Mouse (Mus musculus): ENCODE results near the gene Crnkl1.

Gene Crnkl1

DNA sequence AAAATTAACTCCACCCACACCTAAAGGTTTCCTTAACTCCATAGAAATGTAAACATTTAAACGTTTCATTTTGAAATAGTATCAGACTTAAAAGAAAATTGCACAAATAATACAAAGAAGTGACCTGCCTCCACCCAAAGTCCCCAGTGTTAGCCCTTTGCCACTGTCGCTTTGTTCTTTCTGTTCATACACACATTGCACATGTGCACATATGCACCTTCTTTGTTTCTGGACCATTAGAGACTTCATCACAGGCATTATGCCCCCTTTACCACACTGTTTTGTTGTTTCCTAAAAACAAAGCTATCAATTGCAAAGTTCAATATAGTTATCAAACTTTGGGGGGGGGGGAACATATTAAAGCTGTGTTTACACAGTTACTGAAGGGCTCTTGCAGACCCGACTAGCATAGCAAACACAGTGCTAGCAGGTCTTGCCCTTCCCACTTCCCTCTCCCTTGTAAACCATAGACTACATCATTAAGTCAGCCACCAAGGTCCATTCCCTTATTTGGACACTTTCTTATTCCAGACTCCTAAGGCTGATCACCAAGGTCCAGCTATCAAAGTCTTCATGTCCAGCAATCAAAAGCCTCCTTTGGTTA lies 59.8 kb downstream of the Crnkl1 start:
- DNase-seq (ENCODE audit: low spot score) = no peak

DNA sequence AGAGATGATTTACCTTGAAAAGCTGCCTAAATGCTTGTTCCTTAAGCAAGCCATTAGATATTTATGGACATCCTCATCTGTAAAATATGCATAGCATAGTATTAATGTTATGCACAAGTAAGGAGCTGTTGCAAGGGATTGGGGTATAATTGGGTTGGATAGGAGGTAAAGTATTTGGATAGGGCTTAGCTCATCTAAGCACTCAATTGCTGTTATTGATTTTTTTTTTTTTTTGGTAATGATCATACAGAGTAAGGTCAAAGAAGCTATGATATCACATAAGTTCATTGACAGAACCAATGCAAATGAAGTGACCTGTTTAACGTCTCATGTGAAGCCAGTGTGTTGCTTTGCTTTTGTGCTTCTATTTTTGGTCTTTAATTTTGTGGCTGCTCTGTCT lies 60.9 kb downstream of the Crnkl1 start:
- DNase-seq (ENCODE audit: low spot score) = no peak

DNA sequence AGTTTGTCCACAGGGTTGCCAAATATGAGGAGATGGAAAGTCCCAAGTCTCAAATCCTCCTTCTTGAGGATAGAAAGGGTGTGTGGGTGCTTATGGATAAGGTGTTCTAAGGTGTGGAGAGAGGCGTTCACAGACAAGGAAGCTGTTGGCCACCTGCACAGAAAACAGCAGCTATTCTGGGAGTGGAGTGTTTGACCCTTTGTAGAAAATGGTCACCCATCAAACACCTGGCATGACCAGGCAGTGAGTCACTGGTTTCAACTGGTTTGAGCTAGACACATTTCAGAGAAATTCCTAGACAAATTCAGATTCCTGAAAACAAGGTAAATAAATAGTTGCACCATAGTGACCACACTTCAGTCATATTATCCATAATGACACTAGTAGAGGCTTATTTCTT lies 62.7 kb downstream of the Crnkl1 start:
- no peak for DNase-seq (ENCODE audit: low spot score)

- no peak for DNase-seq (ENCODE audit: low spot score)
Measured at GRCm38 (mm10) chr2:145871308-145871707, 63.5 kb downstream of the Crnkl1 start.
